Mouse (Mus musculus) splenic B cell, adult 2 months (primary cell): Measurements from ENCODE around the gene Cryaa.

Source experiments
- DNase-seq: peaks from one replicate; pipeline ENCODE4 v3.0.0-alpha.2; 2011; ENCODE audit warnings: low read depth, low spot score
- H3K27me3 ChIP-seq: 2 replicates; pipeline ENCODE4 v1.6.1; 2012; ENCODE audit warnings: mild to moderate bottlenecking, low read length, moderate library complexity, mixed read lengths; ENCODE audit not compliant: control insufficient read depth, poor library complexity, insufficient read depth, severe bottlenecking
- H3K36me3 ChIP-seq: 2 replicates; pipeline ENCODE4 v1.6.1; 2012; ENCODE audit warnings: mild to moderate bottlenecking, low read length, moderate library complexity, mixed read lengths; ENCODE audit not compliant: control insufficient read depth, poor library complexity, insufficient read depth, severe bottlenecking

Gene Cryaa

DNA sequence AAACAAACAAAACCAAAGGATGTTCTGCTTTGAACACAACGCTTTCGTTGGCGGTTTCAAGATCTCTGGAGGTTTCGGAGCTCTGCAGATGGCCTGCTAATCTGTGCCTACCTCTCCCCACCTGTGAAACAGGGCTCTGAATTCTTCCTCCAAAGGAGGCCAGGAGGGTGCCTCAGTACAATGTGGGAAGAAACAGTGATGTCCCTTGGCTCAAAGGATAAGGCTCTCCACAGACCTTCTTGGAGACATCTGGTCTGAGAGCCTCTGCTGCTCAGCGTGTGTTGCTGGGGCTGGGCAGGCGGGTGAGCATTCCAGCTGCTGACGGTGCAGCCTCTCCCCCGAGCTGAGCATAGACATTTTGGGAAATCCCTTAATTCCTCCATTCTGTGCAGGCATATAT lies at the start of gene Cryaa:
Gene Cryaa (plus strand): TSS at position 301 of the 400 bp plus-strand sequence.
- no peaks in the 10 kb centered on the region for H3K36me3 ChIP-seq
- H3K27me3 ChIP-seq = no peaks in the 10 kb centered on the region
- no peak for DNase-seq

DNA sequence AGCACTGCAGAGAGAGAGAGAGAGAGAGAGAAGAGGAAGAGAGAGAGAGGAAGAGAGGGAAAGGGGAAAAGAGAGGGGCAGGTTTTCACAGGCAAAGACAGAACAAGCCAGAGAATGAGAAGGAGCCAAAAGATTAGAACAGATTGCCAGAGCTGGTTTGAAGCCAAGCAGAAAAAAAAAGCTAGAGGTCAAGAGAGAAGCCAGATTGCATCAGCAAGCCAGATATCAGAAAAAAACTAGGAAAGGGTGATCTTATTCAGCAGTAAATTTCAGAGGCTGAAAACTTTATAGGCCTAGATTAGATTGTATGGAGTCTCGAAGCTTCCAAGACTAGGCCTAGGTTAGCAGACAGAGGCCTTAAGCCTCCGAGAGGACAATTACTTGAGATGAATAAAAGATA lies 49.6 kb upstream of the Cryaa start:
- Histone ChIP-seq H3K36me3 (no peaks in the 10 kb centered on the region), H3K27me3 (no peaks in the 10 kb centered on the region)
- DNase-seq = no peak

DNA sequence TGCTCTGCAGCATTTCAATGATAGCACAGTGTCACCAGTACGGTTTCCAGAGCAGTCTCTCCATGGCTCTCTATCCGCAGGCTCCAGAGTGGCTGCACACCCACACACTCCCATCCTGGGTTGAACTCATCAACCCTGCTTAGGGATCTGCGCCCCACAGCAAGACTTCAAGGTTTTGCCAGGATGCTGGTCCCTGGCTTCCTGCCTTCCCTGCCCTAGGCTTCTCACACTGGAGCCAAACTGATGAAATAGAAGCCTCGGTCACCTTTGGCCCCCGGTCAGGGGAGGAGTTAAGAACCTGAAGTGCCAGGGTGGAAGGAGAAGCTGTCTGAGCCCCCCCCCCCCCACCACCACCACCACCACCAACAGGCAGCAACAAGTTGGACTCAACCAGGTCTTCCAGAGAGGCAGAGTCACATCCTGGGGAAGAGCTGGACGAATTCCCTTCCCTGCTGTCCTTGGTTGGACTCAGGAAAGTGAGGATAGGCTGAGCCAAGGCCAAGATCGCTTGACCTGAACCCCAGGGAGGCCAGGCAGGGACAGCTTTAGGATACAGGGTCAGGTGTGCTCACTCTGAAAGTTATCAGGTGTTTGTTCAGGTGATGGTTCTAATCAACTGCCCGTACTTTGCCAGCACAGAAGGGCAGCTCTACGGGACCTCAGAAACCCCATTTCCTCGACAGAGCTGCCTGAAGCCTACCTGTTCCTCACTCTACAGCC lies 46.4 kb upstream of the Cryaa start:
- H3K36me3 ChIP-seq = no peaks in the 10 kb centered on the region

DNA sequence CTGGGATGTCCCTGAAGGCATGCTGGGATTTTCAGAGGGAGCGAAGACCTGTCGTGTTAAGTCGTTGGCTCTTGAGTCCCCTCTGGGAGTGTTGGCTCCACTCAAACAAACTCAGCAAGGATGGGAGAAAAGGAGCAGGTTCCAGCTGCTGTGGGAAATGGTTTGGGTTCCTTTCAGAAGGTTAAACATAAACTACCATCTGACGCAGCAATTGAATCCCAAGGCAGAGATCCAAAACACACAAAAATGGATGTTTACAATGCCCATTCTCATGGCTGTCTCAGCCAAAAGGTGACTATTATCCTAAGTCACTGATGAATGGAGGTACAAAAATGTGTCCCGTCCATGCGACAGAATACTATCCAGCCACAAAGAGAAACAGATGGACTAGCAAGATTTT lies 44.6 kb upstream of the Cryaa start:
- no peak for DNase-seq
- Histone ChIP-seq H3K27me3 (no peaks in the 10 kb centered on the region), H3K36me3 (no peaks in the 10 kb centered on the region)

More for the DNA sequence above, 46.4 kb upstream of the Cryaa start:
- H3K27me3 ChIP-seq = no peaks in the 10 kb centered on the region
- DNase-seq = no peak

DNA sequence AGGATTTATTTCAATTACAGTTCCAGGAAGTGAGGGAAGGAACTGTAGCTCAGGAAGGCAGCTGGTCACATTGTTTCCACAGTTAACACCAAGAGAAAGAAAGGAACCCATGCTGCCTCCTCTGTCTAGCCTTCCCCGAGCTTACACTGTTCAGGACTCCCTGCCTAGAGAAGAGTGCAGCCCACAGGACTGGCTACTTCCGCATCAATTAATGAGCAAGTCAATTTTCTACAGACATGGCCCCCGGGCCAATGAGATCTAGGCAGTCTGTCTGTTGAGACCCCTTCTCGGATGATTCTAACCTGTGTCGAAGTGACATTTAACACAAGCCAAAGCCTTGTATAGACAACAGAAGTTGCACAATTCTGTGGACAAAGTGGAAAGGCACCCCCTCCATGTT lies 42.7 kb upstream of the Cryaa start:
- Histone ChIP-seq H3K27me3 (no peaks in the 10 kb centered on the region), H3K36me3 (no peaks in the 10 kb centered on the region)
- no peak for DNase-seq

DNA sequence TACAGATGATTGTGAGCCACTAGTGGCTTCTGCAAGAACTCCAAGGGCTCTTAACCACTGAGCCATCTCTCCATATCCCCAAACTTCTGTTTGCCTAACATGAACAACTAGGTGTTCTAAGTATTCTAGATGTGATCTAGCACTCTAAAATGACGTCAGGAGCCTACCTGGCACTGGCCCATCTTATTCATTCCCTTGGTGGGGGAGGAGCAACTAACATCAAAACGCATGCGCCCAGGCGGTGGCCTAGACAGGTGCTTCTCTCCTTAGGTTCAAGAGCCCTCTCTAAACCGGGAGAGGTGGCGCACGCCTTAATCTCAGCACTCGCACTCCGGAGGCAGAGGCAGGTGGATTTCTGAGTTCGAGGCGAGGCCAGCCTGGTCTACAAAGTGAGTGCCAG lies 41.8 kb upstream of the Cryaa start:
- Histone ChIP-seq H3K27me3 (no peaks in the 10 kb centered on the region), H3K36me3 (no peaks in the 10 kb centered on the region)
- DNase-seq = no peak

DNA sequence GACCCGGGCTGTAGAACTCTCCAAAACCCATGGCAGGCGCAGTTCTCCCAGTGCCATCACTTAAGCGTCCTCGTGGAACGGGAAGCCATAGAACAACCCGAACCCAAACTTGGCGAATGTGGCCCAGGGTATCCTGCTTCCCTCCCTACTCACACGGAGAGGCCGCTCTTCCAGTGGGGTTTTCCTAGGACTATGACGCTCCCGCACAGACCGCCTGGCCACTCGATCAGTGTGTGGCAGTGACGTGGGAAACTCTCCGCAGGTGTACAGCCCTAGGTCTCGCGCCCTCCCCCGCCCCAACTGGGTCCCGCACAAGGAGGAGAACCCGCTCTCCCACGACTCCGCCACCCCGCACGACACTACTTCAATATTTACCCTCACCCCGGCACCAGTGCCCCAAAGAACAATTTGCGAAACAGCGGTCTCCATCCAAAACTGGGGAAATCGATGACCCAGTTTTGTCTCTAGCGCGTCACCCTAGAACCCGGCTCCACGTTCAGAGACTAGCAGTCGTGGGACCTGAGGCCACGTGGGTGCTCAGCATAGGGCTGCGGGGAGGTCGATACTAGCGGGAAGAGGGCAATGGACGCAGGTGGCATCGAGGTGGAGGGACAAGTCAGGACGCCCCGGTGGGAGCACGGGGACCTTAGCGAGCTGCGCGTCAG lies 41.2 kb upstream of the Cryaa start:
- no peaks in the 10 kb centered on the region for H3K27me3 ChIP-seq
- no peaks in the 10 kb centered on the region for H3K36me3 ChIP-seq
- no peak for DNase-seq

DNA sequence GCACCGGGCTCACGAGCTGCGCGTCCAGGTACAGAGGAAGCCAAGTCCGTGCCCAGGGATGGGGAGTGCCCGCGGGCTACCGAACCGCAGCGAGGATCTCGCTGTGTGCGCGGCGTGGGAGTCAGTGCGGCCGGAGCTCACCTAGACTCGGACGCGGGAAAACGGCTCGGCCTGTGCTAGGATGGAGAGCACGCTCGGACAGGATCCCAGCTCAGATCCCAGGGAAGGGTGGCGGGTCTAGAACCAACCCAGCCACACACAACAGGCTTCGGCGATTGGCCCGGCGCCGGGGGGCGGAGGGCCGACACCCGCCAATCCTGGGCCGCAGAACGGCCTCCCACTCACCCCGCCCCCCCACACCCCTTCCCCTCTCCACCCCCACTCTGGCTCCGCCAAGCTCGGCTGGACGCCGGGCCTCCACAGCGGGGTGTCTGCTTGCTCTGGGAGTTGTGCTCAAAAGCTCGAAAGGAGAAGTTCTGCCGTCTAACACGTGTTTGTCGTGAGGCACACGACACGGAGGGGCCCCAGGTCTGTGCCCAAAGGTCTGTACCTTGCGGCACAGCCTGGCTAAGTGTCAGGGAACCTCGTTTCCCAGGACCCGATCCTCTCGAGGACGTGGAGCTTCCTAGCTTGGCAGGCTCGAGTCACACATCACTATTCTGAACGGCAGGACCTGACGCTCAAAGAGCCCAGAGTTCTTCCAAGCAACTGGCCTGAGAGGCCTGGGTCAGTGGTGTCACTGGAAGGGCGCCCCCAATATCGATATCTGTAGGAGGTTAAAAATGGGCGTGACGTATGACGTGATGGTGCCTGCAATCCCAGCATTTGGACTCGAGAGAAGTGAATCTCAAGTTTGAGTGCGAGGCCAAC lies 40.4 kb upstream of the Cryaa start, which contains the start of gene Cbs:
Gene Cbs (minus strand): TSS at position 297 of the 870 bp plus-strand sequence.
- DNase-seq = peak; percentile 64
- H3K27me3 ChIP-seq = no peaks in the 10 kb centered on the region
- H3K36me3 ChIP-seq = no peaks in the 10 kb centered on the region

DNA sequence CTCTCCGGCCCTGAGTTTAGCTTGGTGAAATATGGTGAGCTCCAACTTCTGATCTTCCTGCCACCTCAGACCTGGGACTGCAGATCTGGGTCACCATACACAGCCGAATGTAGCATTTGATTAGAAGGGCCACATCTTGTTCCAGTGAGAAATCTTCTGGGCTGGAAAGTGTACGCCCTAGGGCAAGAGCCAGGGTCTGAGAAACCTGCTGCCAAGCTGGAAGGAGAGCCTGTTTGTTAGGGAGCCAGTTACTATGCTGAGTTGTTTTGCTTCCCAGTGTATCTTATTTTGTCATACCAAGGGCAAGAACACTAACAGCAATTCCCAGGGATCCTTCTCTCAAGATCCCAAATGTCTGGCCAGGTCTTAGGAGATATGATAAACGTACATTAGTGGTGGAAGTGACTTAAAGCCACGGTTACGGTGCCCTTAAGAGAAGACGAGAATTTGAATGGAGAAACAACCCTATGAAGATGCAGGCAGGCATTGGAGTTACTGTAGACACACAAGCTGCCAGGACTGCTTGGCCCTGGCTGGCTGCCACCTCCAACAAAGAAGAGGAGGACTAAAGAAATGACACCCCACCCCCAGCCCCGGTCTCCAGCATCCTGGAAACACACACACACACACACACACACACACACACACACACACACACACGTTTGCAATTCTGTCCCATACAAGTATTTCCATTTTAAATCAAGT lies 39.6 kb upstream of the Cryaa start:
- H3K27me3 ChIP-seq = no peaks in the 10 kb centered on the region
- no peak for DNase-seq
- H3K36me3 ChIP-seq = no peaks in the 10 kb centered on the region

DNA sequence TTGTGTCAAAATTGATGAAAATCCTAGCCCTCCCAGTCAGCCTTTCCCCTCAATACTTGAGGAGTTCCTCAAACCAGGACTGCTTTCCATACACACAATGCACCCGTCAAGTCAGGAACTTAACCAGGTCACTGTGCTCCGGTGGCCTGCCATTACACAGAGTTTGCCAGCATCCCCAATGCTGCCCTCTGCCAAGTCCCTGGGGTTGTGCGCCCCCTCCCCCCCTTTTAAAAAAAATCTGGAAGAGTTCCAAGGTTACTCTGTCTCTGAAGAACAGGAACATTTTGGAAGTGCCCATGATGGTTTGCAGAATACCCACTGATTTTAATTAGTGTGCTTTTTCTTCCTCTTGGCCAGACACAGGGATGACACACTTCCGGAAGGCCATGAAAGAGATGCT lies 38.0 kb upstream of the Cryaa start:
- Histone ChIP-seq H3K27me3 (no peaks in the 10 kb centered on the region), H3K36me3 (no peaks in the 10 kb centered on the region)
- no peak for DNase-seq

DNA sequence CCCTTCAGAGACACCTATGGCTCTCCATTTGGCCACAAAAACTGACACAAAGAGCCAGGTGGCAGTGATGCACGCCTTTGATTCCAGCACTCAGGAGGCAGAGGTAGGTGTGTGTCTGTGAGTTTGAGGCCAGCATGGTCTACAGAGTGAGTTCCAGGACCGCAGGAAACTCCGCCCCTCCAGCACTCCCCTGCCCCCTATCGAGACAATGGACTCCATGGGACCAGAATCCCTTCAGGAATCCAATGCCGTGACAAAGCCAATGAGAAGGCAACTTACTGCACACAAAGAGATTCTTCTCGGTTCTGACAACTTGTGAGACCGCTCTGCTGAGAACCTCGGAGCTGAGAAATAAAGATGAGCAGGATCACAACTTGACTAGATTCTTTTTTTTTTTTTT lies 35.3 kb upstream of the Cryaa start:
- H3K36me3 ChIP-seq = peaks cover 5% of the 10 kb centered on the region; the same call in 1 of the 2 replicates
- no peak for DNase-seq
- H3K27me3 ChIP-seq = no peaks in the 10 kb centered on the region

DNA sequence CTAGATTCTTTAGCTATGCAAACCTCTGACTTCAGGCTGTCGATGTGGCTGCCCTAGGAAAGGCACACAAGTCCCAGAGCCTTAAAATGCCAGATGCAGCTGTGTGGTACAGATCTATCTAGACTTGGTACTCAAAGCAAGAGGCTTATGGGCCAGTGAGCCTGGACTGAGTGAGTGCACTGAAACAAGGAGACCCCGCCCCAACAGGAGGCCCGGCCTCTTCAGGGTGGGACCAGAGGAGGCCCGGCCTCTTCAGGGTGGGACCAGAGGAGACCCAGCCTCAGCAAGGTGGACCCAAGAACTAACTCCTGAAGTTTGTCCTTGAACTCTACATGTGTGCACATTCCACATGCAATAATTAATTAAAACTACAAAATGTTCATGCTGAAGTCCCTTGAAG lies 34.7 kb upstream of the Cryaa start:
- Histone ChIP-seq H3K27me3 (no peaks in the 10 kb centered on the region), H3K36me3 (peaks cover 5% of the 10 kb centered on the region; the same call in 1 of the 2 replicates)
- DNase-seq = no peak

DNA sequence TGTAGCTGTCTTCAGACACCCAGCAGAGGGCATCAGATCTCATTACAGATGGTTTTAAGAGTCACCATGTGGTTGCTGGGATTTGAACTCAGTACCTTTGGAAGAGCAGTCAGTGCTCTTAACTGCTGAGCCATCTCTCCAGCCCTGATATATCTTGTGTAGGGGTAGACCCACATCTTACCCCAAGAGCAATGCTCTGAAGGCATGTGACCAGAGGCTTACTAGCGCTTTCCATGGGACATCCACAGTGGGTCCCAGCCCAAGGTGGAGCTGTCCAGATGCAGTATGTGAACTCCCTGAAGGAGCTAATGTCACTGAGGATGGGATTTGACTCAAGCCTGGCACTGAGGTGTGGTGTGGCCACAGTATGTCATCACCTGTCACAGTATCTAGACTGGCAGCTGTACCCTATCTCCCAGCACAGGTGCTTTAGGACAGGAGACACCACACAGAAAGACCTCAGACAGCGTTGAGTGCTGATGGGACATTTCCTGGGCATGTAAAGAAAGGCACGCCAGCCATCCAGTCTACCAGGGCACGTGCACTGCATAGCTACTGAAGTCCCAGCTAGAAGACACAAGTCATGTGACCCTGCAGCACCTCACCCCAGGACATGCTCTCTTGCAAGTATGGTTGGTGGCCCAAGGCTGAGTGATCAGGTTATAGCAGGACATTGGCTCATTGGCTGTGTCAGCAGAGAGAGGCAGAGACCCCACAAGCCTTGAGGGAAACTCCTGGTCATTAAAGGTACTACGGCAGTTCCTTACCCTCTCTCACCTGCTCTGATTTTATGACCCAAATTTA lies 31.2 kb upstream of the Cryaa start:
- peaks cover 12% of the 10 kb centered on the region for H3K36me3 ChIP-seq
- no peak for DNase-seq
- H3K27me3 ChIP-seq = no peaks in the 10 kb centered on the region

DNA sequence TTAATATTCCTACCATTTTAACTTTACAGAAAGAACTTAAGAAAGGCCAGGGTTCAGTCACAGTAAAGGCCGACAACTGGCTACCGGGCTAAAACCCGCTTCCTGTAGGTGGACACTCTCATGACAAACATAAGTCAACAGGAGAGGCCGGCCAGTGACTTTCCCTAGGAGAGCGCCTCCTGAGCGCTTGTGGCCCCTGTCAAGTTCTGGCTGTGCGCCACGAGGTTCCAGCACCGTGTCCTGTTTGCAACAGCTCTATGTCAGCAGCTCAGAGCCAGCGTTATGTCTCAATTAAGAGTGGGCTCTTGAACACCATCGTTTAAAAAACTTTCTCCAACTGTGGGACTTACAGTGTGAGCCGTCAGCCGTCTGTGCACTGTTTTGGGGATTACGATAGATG lies 25.5 kb upstream of the Cryaa start:
- DNase-seq = no peak
- H3K27me3 ChIP-seq = no peaks in the 10 kb centered on the region
- peaks cover 35% of the 10 kb centered on the region for H3K36me3 ChIP-seq
